Mouse (Mus musculus): ENCODE measurements around the gene Zfp839.
A peak's percentile ranks its signal among the peaks of the same experiment; 100 is the strongest.

DNA sequence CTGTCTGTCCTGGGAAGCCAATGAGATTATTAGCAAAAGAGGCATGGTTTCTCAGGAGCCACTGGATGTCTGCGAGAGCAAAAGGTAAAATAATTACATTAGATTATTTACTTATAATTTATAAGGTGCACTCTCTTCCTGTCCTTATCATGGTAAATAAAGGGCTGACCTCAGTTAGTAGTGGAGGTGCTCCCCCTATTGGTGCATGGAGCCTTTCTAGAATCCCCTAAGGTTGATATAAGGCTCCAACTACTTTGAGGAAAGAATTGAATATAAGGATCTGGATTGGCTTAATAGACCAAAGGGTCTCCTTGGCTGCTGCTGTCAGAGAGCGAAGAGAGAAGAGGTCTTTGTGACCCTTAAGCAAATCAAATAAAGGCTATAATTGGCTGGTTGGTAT is 53.5 kb downstream of the Zfp839 start:
- TF ChIP-seq POLR2AphosphoS2 (IDR thresholded peaks at IDR 0.05; ENCODE audit: low read length) (no peak), GATA1 (IDR thresholded peaks at IDR 0.05; ENCODE audit: low read depth, low read length) (no peak), MAFK (IDR thresholded peaks at IDR 0.05; ENCODE audit: borderline replicate concordance, low read depth, low read length) (no peak), CTCF (IDR thresholded peaks at IDR 0.05 in 2 of 3, conservative IDR thresholded peaks at IDR 0.05 in 1 of 3; ENCODE audit: control insufficient read depth in 1 of 3, insufficient read depth in 1 of 3, low read depth in 2 of 3, low read length in 3 of 3, poor library complexity in 1 of 3, severe bottlenecking in 1 of 3) (peak; percentile 10 to 53 (median 36); a peak in 5 of 6 replicates)
